Mouse (Mus musculus) heart, postnatal 0 days (tissue): Measurements from ENCODE around the gene Nipal1.

Experiments used
- CTCF ChIP-seq: IDR thresholded peaks from 2 replicates; pipeline ENCODE4 v1.5.1; 2016; ENCODE audit warnings: antibody characterized with exemption, control low read depth, low read depth
- EP300 ChIP-seq: IDR thresholded peaks from 2 replicates; pipeline ENCODE4 v1.6.1; 2016; ENCODE audit warnings: antibody characterized with exemption, low read depth

DNA sequence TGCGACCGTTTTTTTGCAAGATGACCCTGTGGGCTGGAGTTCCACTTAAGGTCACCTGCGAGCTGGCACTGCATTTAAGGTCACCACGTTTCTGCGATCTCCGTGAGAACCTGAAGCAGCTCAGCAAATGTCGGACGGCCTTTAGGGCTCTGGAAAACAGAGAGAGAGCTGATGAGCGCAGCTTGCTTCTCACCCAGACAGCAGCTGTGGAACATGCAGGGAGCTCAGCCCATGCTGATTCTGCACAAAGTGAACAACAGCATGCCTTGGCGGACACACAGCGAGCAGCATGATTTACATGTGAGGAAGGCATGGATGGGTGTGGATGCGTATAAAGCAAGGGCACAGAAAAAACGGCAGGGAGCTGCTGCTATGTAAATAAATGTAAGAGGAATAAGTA is 48.9 kb downstream of the Nipal1 start:
- no peak for TF ChIP-seq CTCF
- TF ChIP-seq EP300, result no peak
